Mouse (Mus musculus) hindbrain, embryonic 10.5 days (tissue): ENCODE data around the gene Pitpnm1. TPM values are rescaled to one million over a fixed set of nuclear protein-coding genes. Genes with fewer than 3 reads are reported as not detected.

ENCODE experiments used
- DNase-seq: peaks from one replicate; pipeline ENCODE4 v3.0.0-alpha.2; 2017; ENCODE audit warnings: low spot score
- H3K27ac ChIP-seq: fragments of 300-500 bp; sonication (generic); 2 replicates; pipeline ENCODE4 v1.5.1; 2016; ENCODE audit warnings: mild to moderate bottlenecking, moderate library complexity
- H3K27me3 ChIP-seq: fragments of 300-500 bp; sonication (generic); 2 replicates; pipeline ENCODE4 v1.6.1; 2016; ENCODE audit warnings: mild to moderate bottlenecking; ENCODE audit not compliant: poor library complexity, insufficient read depth, severe bottlenecking
- H3K36me3 ChIP-seq: fragments of 300-500 bp; sonication (generic); 2 replicates; pipeline ENCODE4 v1.6.1; 2016; ENCODE audit warnings: mild to moderate bottlenecking, moderate library complexity
- H3K4me1 ChIP-seq: fragments of 300-500 bp; sonication (generic); replicated peaks from 2 replicates; pipeline ENCODE4 v1.6.1; 2016; ENCODE audit warnings: mild to moderate bottlenecking
- H3K4me3 ChIP-seq: fragments of 300-500 bp; sonication (generic); 2 replicates; pipeline ENCODE4 v1.5.1; 2016; ENCODE audit warnings: mild to moderate bottlenecking, moderate library complexity
- H3K9me3 ChIP-seq: fragments of 300-500 bp; sonication (generic); 2 replicates; pipeline ENCODE4 v1.6.1; 2016; ENCODE audit warnings: mild to moderate bottlenecking, moderate library complexity
- WGBS: fragments of 180-500 bp; shearing (Covaris S2); methylation state at CpG from one replicate; pipeline ENCODE4 v1.1.7; 2016; 5-methylcytosine and 5-hydroxymethylcytosine counted together
- polyA plus RNA-seq: library from polyadenylated mRNA; unstranded; fragments of >200 nt; fragmentation: Nextera tagmentation; extraction: Ambion mirVana; gene quantifications from 2 replicates; pipeline ENCODE4 v1.2.1, GENCODE M21; 2016

Pitpnm1 gene
- polyA plus RNA-seq, 1 experiment from 2014 or later = 19.9 TPM

DNA sequence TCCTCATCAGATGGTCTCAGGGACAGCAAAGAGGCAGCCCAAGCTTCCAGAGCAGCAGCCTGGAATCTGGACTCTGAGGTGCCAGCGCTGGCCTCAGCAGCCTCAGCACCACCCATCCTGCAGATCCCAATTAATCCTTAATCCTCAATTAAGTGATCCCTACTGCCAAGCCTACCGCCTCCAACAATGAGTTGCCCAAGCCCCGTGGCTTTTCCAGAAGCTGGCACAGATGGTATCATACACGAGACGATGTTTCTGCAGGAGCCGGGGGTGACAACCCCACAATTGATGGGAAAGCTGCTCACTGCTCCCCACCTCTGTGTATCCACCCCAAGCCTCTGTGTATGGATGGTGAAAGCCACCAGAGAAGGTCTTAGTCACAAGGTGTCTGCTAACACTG is 10.7 kb upstream of the Pitpnm1 start:
- Histone ChIP-seq H3K9me3 (no peaks in the 10 kb centered on the region), H3K27me3 (peaks cover 5% of the 10 kb centered on the region; the same call in 1 of the 2 replicates), H3K36me3 (no peaks in the 10 kb centered on the region), H3K4me3 (no peak overlapping the region), H3K27ac (no peak overlapping the region), H3K4me1 (peaks cover under 1% of the 10 kb centered on the region; the same call in 1 of the 2 replicates)
- WGBS = 75% methylated on average over 6 of the region's 6 CpGs
- DNase-seq = no peak

DNA sequence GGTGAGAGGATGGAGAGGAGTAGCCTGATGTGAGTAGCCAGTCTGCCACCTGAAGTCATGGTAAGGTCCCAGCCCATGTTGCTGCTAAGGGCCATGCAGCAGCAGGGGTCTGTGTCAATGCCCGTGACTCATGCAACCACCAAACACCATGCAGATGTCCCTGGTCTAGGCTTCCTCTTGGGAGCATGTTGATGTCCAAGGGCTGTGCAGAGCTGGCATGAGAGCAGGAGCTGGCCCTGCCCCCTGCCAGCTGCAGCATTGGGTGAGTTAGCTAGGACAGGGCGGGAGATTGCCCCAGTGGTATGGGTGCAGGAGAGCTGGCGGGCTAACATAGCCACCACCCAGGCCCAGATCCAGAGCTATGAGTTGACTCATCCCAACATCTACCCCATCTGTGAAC is 9.4 kb upstream of the Pitpnm1 start:
- no peak overlapping the region for H3K27ac ChIP-seq
- no peaks in the 10 kb centered on the region for H3K4me1 ChIP-seq
- H3K9me3 ChIP-seq = no peaks in the 10 kb centered on the region
- no peak for DNase-seq
- peaks cover 8% of the 10 kb centered on the region; the same call in 1 of the 2 replicates for H3K27me3 ChIP-seq
- H3K4me3 ChIP-seq = no peak overlapping the region
- no peaks in the 10 kb centered on the region for H3K36me3 ChIP-seq
- WGBS = 89% methylated on average over 3 of the region's 3 CpGs

GRCm38 (mm10) chr19:4091383-4091782 is 8.4 kb upstream of the Pitpnm1 start:
- H3K27me3 ChIP-seq = peaks cover 8% of the 10 kb centered on the region; the same call in 1 of the 2 replicates
- H3K9me3 ChIP-seq = no peaks in the 10 kb centered on the region
- DNase-seq = no peak
- no peak overlapping the region for H3K27ac ChIP-seq
- no peaks in the 10 kb centered on the region for H3K36me3 ChIP-seq
- H3K4me3 ChIP-seq = no peak overlapping the region
- 79% methylated on average over 2 of the region's 2 CpGs for WGBS
- peaks cover 6% of the 10 kb centered on the region for H3K4me1 ChIP-seq

DNA sequence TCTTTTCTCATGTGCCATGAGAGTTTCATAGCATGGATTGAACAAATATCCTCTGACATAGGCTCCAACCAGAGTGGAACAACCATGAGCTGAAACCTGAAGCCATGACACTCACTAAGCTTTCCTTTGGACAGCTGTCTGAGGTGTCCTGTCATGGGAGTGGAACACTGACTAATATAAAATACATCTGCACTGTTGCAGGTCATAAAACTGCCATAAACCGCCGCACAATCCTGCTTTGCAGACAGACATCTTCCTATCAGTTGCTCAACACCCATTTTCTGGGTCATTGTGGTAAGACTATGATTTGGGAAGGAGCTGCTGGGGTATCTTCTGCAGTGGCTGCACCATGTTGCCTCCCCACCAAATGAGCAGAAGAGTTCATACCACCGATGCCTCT is 7.0 kb upstream of the Pitpnm1 start:
- 90% methylated on average over 3 of the region's 3 CpGs for WGBS
- H3K27me3 ChIP-seq = peaks cover 8% of the 10 kb centered on the region; the same call in 1 of the 2 replicates
- no peak overlapping the region for H3K27ac ChIP-seq
- no peaks in the 10 kb centered on the region for H3K9me3 ChIP-seq
- H3K4me3 ChIP-seq = no peak overlapping the region
- no peaks in the 10 kb centered on the region for H3K36me3 ChIP-seq
- H3K4me1 ChIP-seq = peaks cover 14% of the 10 kb centered on the region
- DNase-seq = no peak

GRCm38 (mm10) chr19:4093772-4094171 is 6.0 kb upstream of the Pitpnm1 start:
- Histone ChIP-seq H3K27ac (no peak overlapping the region), H3K36me3 (no peaks in the 10 kb centered on the region), H3K4me3 (no peak overlapping the region), H3K4me1 (peaks cover 24% of the 10 kb centered on the region), H3K27me3 (peaks cover 13% of the 10 kb centered on the region), H3K9me3 (no peaks in the 10 kb centered on the region)
- WGBS = 74% methylated on average over 7 of the region's 7 CpGs
- DNase-seq = no peak

- no peak for DNase-seq
- Histone ChIP-seq H3K4me3 (no peak overlapping the region), H3K27ac (no peak overlapping the region), H3K9me3 (no peaks in the 10 kb centered on the region), H3K4me1 (peaks cover 30% of the 10 kb centered on the region), H3K36me3 (no peaks in the 10 kb centered on the region), H3K27me3 (peaks cover 17% of the 10 kb centered on the region)
- WGBS = 85% methylated on average over 3 of the region's 3 CpGs
Measured at GRCm38 (mm10) chr19:4094348-4094747, 5.5 kb upstream of the Pitpnm1 start.

DNA sequence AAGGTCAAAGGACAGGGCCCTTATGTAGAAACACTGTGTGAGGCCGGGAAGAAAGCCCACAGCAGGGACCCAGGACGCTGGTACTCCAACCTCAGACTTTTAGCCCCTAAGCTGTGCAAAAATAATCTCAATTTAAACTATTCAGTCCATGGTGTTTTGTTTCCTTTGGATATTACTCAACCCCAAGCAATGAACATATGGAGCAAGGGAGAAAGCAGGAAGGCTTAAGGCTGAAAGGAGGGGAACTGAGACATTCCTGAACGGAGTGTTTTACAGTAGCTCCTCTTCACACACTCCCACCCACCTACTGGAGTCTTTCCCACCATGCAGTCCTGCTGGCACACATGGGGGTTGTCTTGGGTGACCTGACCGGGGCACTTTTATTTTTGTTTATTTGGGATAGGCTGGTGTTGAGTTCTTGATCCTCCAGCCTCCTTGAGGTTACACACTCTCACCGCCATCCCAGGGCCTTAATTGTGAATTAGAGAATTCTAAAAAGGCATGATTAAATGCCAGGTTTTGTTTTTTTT is 5.0 kb upstream of the Pitpnm1 start:
- Histone ChIP-seq H3K4me1 (peaks cover 34% of the 10 kb centered on the region), H3K27ac (no peak overlapping the region), H3K4me3 (no peak overlapping the region), H3K9me3 (no peaks in the 10 kb centered on the region), H3K27me3 (peaks cover 21% of the 10 kb centered on the region), H3K36me3 (no peaks in the 10 kb centered on the region)
- WGBS = 78% methylated on average over 5 of the region's 5 CpGs
- DNase-seq = no peak

DNA sequence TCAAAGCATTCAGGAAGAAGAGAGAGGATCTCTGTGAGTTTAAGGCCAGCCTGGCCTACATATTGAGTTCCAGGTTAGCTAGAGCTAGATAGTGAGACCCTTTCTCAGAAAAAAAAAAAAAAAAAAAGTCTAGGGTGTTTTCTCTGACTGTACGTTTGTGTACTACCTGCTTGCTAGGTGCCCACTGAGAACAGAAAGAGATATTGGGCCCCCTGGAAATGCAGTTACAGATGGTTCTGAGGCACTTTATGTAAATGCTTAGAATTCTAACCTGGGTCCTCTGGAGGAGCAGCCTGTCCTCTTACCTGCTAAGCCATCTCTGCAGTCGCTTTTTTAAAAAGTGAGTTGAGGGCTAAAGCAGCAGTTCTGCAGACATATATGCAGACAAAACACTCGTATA is 4.0 kb upstream of the Pitpnm1 start:
- no peak for DNase-seq
- 68% methylated on average over 3 of the region's 3 CpGs for WGBS
- no peaks in the 10 kb centered on the region for H3K9me3 ChIP-seq
- H3K4me3 ChIP-seq = peak overlapping the region; percentile 78; the same call in 1 of the 2 replicates
- no peaks in the 10 kb centered on the region for H3K36me3 ChIP-seq
- peak overlapping the region; percentile 94; the same call in 1 of the 2 replicates for H3K27ac ChIP-seq
- H3K4me1 ChIP-seq = peaks cover 44% of the 10 kb centered on the region
- peaks cover 27% of the 10 kb centered on the region for H3K27me3 ChIP-seq

DNA sequence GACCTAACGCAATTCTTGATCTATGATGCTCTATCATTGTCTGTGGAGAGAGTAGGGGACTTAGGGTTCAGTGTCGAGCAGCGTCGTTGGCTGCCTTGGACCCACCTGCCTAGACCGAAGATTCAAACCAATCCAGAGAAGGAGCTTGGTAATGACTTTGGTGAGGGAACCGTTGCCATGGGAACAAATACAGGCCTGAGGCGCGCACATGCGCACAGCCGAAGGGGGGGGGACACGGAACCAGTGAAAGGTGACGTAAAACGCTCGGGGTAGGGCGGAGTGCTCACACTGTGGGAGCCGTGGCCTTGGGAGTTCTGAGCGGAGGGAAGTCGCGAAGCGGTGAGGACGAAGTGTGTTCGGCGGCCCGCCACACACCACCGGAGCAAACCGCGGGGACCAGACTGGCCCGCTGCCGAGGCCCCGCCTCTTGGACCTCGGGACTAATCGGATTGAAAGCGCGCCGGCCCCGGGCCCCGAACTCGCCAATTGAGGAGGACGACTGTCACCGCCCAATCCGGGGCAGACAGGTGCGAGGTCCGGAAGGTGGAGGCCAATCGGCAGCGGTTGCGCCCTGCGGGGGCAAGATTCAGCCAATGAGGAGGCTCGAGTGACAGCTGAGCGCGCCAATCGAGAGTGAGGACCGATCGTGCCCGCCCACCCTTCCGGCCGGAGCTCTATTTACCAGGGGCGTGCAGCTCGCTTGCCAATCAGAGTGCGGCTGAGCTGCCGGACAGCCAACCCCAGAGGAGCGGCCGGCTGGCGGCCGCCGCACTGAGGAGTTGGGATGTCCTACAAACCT is 3.0 kb upstream of the Pitpnm1 start, which contains the start of gene Cdk2ap2:
TSS of gene Cdk2ap2 (plus strand) at position 541 of the 799 bp plus-strand sequence.
- Histone ChIP-seq H3K27ac (peak within 1 kb of the TSS; percentile 94), H3K4me1 (peaks cover 54% of the 10 kb centered on the region), H3K9me3 (no peaks in the 10 kb centered on the region), H3K4me3 (peak within 1 kb of the TSS; percentile 78), H3K36me3 (no peaks in the 10 kb centered on the region), H3K27me3 (peaks cover 37% of the 10 kb centered on the region)
- WGBS = under 1% methylated on average over 65 of the region's 65 CpGs
- DNase-seq = peak; percentile 100

- no peak for DNase-seq
- 2% methylated on average over 21 of the region's 21 CpGs for WGBS
- Histone ChIP-seq H3K4me3 (peak overlapping the region; percentile 78), H3K27ac (peak overlapping the region; percentile 94), H3K9me3 (no peaks in the 10 kb centered on the region), H3K27me3 (peaks cover 43% of the 10 kb centered on the region), H3K36me3 (no peaks in the 10 kb centered on the region), H3K4me1 (peaks cover 59% of the 10 kb centered on the region)
Measured at GRCm38 (mm10) chr19:4097441-4097825, 2.4 kb upstream of the Pitpnm1 start.

GRCm38 (mm10) chr19:4098426-4098825 is 1.4 kb upstream of the Pitpnm1 start:
- H3K27ac ChIP-seq = no peak overlapping the region
- peaks cover 59% of the 10 kb centered on the region for H3K4me1 ChIP-seq
- peak overlapping the region; percentile 78; the same call in 1 of the 2 replicates for H3K4me3 ChIP-seq
- peaks cover 53% of the 10 kb centered on the region for H3K27me3 ChIP-seq
- no peaks in the 10 kb centered on the region for H3K9me3 ChIP-seq
- 92% methylated on average over 13 of the region's 13 CpGs for WGBS
- no peak for DNase-seq
- no peaks in the 10 kb centered on the region for H3K36me3 ChIP-seq

DNA sequence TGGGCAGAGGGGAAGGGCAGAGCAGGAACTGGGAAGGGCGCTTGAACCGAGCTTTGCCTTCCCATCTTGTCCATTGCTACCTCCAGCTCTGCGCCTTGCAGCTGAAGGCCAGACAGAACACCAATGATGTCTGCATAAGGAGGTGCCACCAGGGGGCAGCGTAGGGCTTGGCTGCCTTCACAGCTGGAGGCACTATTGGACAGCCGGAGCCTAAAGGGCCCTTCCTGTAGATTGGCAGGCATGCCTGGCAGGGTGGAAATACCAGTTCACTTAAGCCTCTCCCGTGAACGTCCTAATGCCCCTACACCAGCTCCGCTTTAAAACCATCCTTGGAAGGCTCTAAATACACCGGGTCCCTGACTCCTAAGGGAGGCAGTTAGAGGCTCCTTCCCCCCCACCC is 742 bp upstream of the Pitpnm1 start:
- H3K4me3 ChIP-seq = peak overlapping the region; percentile 63
- no peak overlapping the region; the same call in 1 of the 2 replicates for H3K27ac ChIP-seq
- H3K4me1 ChIP-seq = peaks cover 59% of the 10 kb centered on the region
- H3K27me3 ChIP-seq = peaks cover 58% of the 10 kb centered on the region
- WGBS = 14% methylated on average over 9 of the region's 9 CpGs
- no peaks in the 10 kb centered on the region for H3K36me3 ChIP-seq
- no peaks in the 10 kb centered on the region for H3K9me3 ChIP-seq
- peak; percentile 86 for DNase-seq

- H3K36me3 ChIP-seq = no peaks in the 10 kb centered on the region
- peaks cover 55% of the 10 kb centered on the region for H3K27me3 ChIP-seq
- peak overlapping the region; percentile 63 for H3K4me3 ChIP-seq
- peak overlapping the region; percentile 77 for H3K27ac ChIP-seq
- under 1% methylated on average over 52 of the region's 52 CpGs for WGBS
- peak; percentile 67 for DNase-seq
- no peaks in the 10 kb centered on the region for H3K9me3 ChIP-seq
- peaks cover 58% of the 10 kb centered on the region for H3K4me1 ChIP-seq
Measured at GRCm38 (mm10) chr19:4100718-4101261, 992 bp downstream of the Pitpnm1 start.
